Mouse (Mus musculus): ENCODE measurements around the gene Tmem210.
A peak's percentile ranks its signal among the peaks of the same experiment; 100 is the strongest.

DNA sequence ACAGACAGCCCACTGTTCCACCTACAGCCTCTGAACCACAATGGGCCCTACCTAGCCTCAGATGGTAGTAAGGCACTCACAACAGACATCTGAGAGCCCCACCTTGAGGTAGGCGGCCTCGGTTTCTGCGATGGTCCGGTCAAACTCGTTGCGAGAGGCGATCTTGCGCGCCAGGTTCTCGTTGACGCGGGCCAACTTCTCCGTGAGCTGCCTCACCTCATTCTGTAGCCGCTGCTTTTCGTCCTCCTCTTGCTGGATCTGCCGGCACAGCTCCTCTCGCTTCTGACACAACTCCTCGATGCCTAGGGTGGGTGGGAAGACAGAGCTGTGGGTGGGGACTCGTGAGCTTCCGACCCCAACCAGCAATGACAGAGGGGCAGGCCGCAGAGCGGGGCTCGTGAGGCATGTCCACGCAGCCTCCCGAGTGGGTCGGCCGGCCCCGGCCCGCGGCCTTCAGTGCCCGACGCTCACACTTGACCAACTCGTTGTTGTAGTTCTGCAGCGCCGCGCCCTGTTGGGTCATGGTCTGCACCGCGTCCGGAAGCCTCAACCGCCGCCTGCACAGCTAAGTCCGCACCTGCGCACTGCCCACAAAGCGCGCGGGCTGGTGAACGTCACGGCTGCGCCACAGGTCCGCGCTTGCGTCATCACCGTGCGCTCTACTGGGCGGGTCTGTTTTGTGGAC, 16.0 kb upstream of the Tmem210 start, which contains the start of the genes Ssna1 and Anapc2:
- TF ChIP-seq CTCF (IDR thresholded peaks at IDR 0.05; ENCODE audit: low read depth, low read length) (peak; percentile 53), POLR2A (IDR thresholded peaks at IDR 0.05; ENCODE audit: extremely low read depth, insufficient read depth, low read length) (peak; percentile 78)

Measured in liver, adult 2 months (tissue).